Mouse (Mus musculus) erythroblast, embryonic 14.5 days (primary cell): ENCODE measurements at regions not wholly inside any gene's neighbourhood (a gene's known extent, or its start where the extent isn't known, plus 50 kb on each side); places are given as distances from the start of the nearest gene placed in this dataset.

Source experiments
- GATA1 ChIP-seq: IDR thresholded peaks from 2 replicates; pipeline ENCODE4 v1.6.1; 2012; ENCODE audit warnings: low read length, inconsistent platforms, mixed read lengths
- TAL1 ChIP-seq: IDR thresholded peaks from 3 replicates; pipeline ENCODE4 v1.6.1; 2012; ENCODE audit warnings: low read length, inconsistent platforms, mixed read lengths

DNA sequence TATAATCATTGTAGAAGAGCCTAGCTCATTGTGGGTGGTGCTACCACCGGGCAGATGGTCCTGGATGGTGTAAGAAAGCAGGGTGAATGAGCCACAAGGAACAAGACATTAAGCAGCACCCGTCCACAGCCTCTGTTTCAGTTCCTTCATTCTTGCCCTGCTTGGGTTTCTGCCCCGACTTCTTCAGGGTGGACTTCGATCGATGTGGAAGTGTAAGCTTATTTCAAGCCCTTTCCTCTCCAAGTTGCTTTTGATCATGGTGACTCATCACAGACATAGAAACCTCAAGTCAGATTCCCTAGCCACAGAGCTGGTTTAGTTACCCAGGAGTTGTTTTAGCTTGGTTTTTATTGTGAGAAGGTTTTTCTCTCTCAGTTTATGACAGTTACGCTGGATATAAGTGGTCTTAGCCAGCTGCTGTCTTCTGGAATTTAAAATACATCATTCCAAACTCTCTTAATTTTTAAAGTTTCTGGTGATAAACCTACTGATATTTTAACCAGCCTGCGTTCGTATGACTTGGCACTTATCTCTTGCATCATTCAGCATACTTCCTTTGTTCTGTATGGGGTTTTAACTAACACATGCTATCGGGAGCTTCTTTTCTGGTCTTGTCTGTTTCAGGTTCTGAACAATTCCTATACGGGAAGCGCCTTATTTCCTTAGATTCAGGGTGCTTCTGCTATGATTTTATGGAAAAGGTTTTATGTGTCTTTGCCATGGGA, 255.6 kb downstream of the Gpat3 start:
- TF ChIP-seq GATA1 (no peak), TAL1 (no peak)
